Comparison of ENCODE assay signal across 8 mouse cellular contexts in the genomic region with DNA sequence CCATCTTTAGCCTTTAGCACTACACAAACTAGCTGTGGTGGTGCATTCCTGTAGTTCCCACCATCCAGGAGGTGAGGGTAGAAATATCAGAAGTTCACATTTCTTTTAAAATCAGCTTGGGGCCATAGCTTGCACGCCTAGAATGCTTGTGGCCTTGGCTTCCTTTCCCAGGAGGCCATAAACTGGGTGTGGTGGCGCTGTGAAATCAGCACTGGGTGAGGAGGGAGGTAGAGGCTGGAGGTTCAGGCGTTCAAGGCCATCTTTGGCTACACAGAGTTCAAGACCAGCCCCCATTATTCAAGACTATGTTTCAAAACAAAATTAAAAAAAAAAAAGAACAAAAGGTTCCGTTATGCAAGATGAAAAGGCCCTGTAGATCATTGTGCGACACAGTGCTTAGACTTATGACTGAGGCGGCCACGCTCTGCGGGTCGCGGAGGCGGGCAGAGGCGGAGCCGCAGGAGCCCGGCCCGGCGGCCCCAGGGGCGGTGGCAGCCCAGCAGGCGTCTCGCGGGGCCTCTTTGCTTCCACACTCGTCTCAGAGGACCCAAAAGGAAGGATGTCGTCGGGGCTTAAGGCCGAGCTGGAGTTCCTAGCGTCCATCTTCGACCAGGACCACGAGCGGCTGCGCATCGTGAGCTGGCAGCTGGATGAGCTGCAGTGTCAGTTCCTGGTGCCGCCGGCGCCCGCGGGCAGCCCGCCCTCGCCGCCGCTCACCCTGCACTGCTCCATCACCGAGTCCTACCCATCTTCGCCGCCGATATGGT.
DNase-seq lines count a peak whose midpoint lies in the region; ATAC-seq and TF ChIP-seq lines count a peak whose summit lies in the region.

No protein-coding gene starts in this region.

- H3K4me3 ChIP-seq in forebrain, embryonic 10.5 days: peak overlapping the region; percentile 54
- peak overlapping the region; percentile 88 for H3K4me3 ChIP-seq in lung, adult 2 months (replicated peaks; ENCODE audit: extremely low read depth, low read depth, low read length)
- peak overlapping the region; percentile 42 for H3K4me3 ChIP-seq in neural tube, embryonic 13.5 days

- H3K27me3 ChIP-seq in forebrain, embryonic 10.5 days (ENCODE audit: poor library complexity, severe bottlenecking): peaks cover 44% of the 10 kb centered on the region
- H3K27me3 ChIP-seq in neural tube, embryonic 13.5 days: 0 out of 2 replicates have a peak, but pooled peaks cover 4% of the 10 kb centered on the region

- intact Hi-C loops in heart, postnatal 14 days (cut with DNase I): no loop called here

- H3K9me3 ChIP-seq in forebrain, embryonic 10.5 days: no peaks in the 10 kb centered on the region
- H3K9me3 ChIP-seq in neural tube, embryonic 13.5 days: no peaks in the 10 kb centered on the region

- H3K4me2 ChIP-seq in neural tube, embryonic 13.5 days: peak overlapping the region; percentile 58

- H3K27ac ChIP-seq in forebrain, embryonic 10.5 days: peak overlapping the region; percentile 71
- H3K27ac ChIP-seq in neural tube, embryonic 13.5 days (replicated peaks): no peak overlapping the region

- peak; percentile 24; the same call in 1 of the 2 replicates for TF ChIP-seq POLR2A in lung, adult 2 months (IDR thresholded peaks at IDR 0.05; ENCODE audit: borderline replicate concordance, extremely low read depth, low read depth, low read length)

- H3K4me1 ChIP-seq in forebrain, embryonic 10.5 days: no peaks in the 10 kb centered on the region; the same call in 1 of the 2 replicates
- H3K4me1 ChIP-seq in lung, adult 2 months (ENCODE audit: control insufficient read depth, insufficient read depth, low read length): peaks cover 4% of the 10 kb centered on the region; the same call in 1 of the 2 replicates
- no peaks in the 10 kb centered on the region for H3K4me1 ChIP-seq in neural tube, embryonic 13.5 days (replicated peaks)

- no peaks in the 10 kb centered on the region for H3K36me3 ChIP-seq in forebrain, embryonic 10.5 days (replicated peaks)
- H3K36me3 ChIP-seq in neural tube, embryonic 13.5 days: no peaks in the 10 kb centered on the region

- 18% methylated on average over 41 of the region's 43 CpGs for WGBS in forebrain, embryonic 10.5 days
- WGBS in lung, adult 2 months: 24% methylated on average over 43 of the region's 43 CpGs
- WGBS in neural tube, embryonic 13.5 days: 11% methylated on average over 39 of the region's 43 CpGs

- peak; percentile 69 for DNase-seq in CD4-positive, CD25-positive, alpha-beta regulatory T cell, adult 2 months (ENCODE audit: low read depth, low spot score)
- DNase-seq in adrenal gland, postnatal 36 days: peak; percentile 33 to 60
- no peak for DNase-seq in forebrain, embryonic 10.5 days (ENCODE audit: extremely low spot score, low spot score)
- peak; percentile 44 to 51 for DNase-seq in heart, postnatal 14 days
- peak; percentile 50 to 64 for DNase-seq in kidney, postnatal 4 days
- DNase-seq in lung, adult 2 months: peak; percentile 40
- DNase-seq in testis, postnatal 14 days (ENCODE audit: low spot score): peak; percentile 28

- H3K9ac ChIP-seq in neural tube, embryonic 13.5 days: peak overlapping the region; percentile 64

- TF ChIP-seq CTCF in lung, adult 2 months (IDR thresholded peaks at IDR 0.05; ENCODE audit: insufficient read depth, low read length): no peak

- peak; percentile 89 for ATAC-seq in neural tube, embryonic 13.5 days (ENCODE audit: low read depth)
